Mouse (Mus musculus): ENCODE measurements around the gene Phospho1. TPM values are rescaled to one million over a fixed set of nuclear protein-coding genes. Genes with fewer than 3 reads are reported as not detected.

The Phospho1 gene
- polyA plus RNA-seq, 1 experiment from 2014 or later, result not detected

- Histone ChIP-seq H3K4me3 (ENCODE audit: low read length) (peak overlapping the region; percentile 14), H3K27ac (ENCODE audit: low read depth, low read length) (no peak overlapping the region), H3K4me2 (replicated peaks; ENCODE audit: low read depth, low read length) (no peak overlapping the region; the same call in 1 of the 2 replicates), H3K36me3 (ENCODE audit: control insufficient read depth, insufficient read depth, low read length) (no peaks in the 10 kb centered on the region), H3K27me3 (ENCODE audit: control insufficient read depth, insufficient read depth, low read length) (peaks cover 65% of the 10 kb centered on the region), H3K9me3 (ENCODE audit: control insufficient read depth, low read length) (no peaks in the 10 kb centered on the region), H3K4me1 (ENCODE audit: control insufficient read depth, insufficient read depth, low read length) (peaks cover 32% of the 10 kb centered on the region), H3K9ac (ENCODE audit: low read depth, low read length) (no peak overlapping the region)
- no peak for ATAC-seq (ENCODE audit: low FRiP score, low TSS enrichment)
- 4% methylated on average over 21 of the region's 22 CpGs for WGBS
Measured at GRCm38 (mm10) chr11:95834143-95834667, 9.9 kb downstream of the Phospho1 start.

GRCm38 (mm10) chr11:95834742-95835710, 10.7 kb downstream of the Phospho1 start:
- Histone ChIP-seq H3K4me2 (replicated peaks; ENCODE audit: low read depth, low read length) (no peak overlapping the region), H3K9me3 (ENCODE audit: control insufficient read depth, low read length) (no peaks in the 10 kb centered on the region), H3K27ac (ENCODE audit: low read depth, low read length) (no peak overlapping the region), H3K4me3 (ENCODE audit: low read length) (0 out of 2 replicates have a peak overlapping the region, but pooled peaks have one; percentile 14), H3K9ac (ENCODE audit: low read depth, low read length) (no peak overlapping the region), H3K27me3 (ENCODE audit: control insufficient read depth, insufficient read depth, low read length) (peaks cover 57% of the 10 kb centered on the region), H3K36me3 (ENCODE audit: control insufficient read depth, insufficient read depth, low read length) (no peaks in the 10 kb centered on the region), H3K4me1 (ENCODE audit: control insufficient read depth, insufficient read depth, low read length) (peaks cover 32% of the 10 kb centered on the region)
- no peak for ATAC-seq (ENCODE audit: low FRiP score, low TSS enrichment)
- WGBS, result 16% methylated on average over 15 of the region's 15 CpGs

GRCm38 (mm10) chr11:95835832-95836231, 11.5 kb downstream of the Phospho1 start:
- H3K4me1 ChIP-seq (ENCODE audit: control insufficient read depth, insufficient read depth, low read length), result peaks cover 32% of the 10 kb centered on the region
- H3K27ac ChIP-seq (ENCODE audit: low read depth, low read length), result no peak overlapping the region

GRCm38 (mm10) chr11:95836433-95836832, 12.1 kb downstream of the Phospho1 start:
- no peak overlapping the region; the same call in 1 of the 2 replicates for H3K27ac ChIP-seq (ENCODE audit: low read depth, low read length)
- peaks cover 46% of the 10 kb centered on the region for H3K27me3 ChIP-seq (ENCODE audit: control insufficient read depth, insufficient read depth, low read length)
- no peak for ATAC-seq (ENCODE audit: low FRiP score, low TSS enrichment)
- no peaks in the 10 kb centered on the region for H3K36me3 ChIP-seq (ENCODE audit: control insufficient read depth, insufficient read depth, low read length)
- H3K9me3 ChIP-seq (ENCODE audit: control insufficient read depth, low read length), result no peaks in the 10 kb centered on the region
- H3K9ac ChIP-seq (ENCODE audit: low read depth, low read length), result no peak overlapping the region
- 37% methylated on average over 6 of the region's 6 CpGs for WGBS
- no peak overlapping the region for H3K4me3 ChIP-seq (ENCODE audit: low read length)
- H3K4me2 ChIP-seq (replicated peaks; ENCODE audit: low read depth, low read length), result no peak overlapping the region
- H3K4me1 ChIP-seq (ENCODE audit: control insufficient read depth, insufficient read depth, low read length), result peaks cover 29% of the 10 kb centered on the region

More at GRCm38 (mm10) chr11:95835832-95836231, 11.5 kb downstream of the Phospho1 start:
- WGBS, result 35% methylated on average over 6 of the region's 6 CpGs
- no peaks in the 10 kb centered on the region for H3K9me3 ChIP-seq (ENCODE audit: control insufficient read depth, low read length)
- H3K27me3 ChIP-seq (ENCODE audit: control insufficient read depth, insufficient read depth, low read length), result peaks cover 49% of the 10 kb centered on the region
- no peaks in the 10 kb centered on the region for H3K36me3 ChIP-seq (ENCODE audit: control insufficient read depth, insufficient read depth, low read length)
- no peak for ATAC-seq (ENCODE audit: low FRiP score, low TSS enrichment)
- H3K4me3 ChIP-seq (ENCODE audit: low read length), result no peak overlapping the region
- no peak overlapping the region for H3K4me2 ChIP-seq (replicated peaks; ENCODE audit: low read depth, low read length)
- H3K9ac ChIP-seq (ENCODE audit: low read depth, low read length), result no peak overlapping the region

GRCm38 (mm10) chr11:95837059-95837458, 12.8 kb downstream of the Phospho1 start, which contains the start of gene Gngt2:
Gngt2 (plus strand) TSS chr11:95837216.
- peaks cover 39% of the 10 kb centered on the region for H3K27me3 ChIP-seq (ENCODE audit: control insufficient read depth, insufficient read depth, low read length)
- H3K36me3 ChIP-seq (ENCODE audit: control insufficient read depth, insufficient read depth, low read length), result no peaks in the 10 kb centered on the region
- no peaks in the 10 kb centered on the region for H3K9me3 ChIP-seq (ENCODE audit: control insufficient read depth, low read length)
- no peak within 1 kb of the TSS for H3K4me2 ChIP-seq (replicated peaks; ENCODE audit: low read depth, low read length)
- no peak within 1 kb of the TSS for H3K9ac ChIP-seq (ENCODE audit: low read depth, low read length)
- peaks cover 29% of the 10 kb centered on the region for H3K4me1 ChIP-seq (ENCODE audit: control insufficient read depth, insufficient read depth, low read length)
- WGBS, result 58% methylated on average over 10 of the region's 10 CpGs
- peak; percentile 30; the same call in 1 of the 2 replicates for ATAC-seq (ENCODE audit: low FRiP score, low TSS enrichment)
- H3K27ac ChIP-seq (ENCODE audit: low read depth, low read length), result peak within 1 kb of the TSS; percentile 37; the same call in 1 of the 2 replicates
- no peak within 1 kb of the TSS for H3K4me3 ChIP-seq (ENCODE audit: low read length)

- Histone ChIP-seq H3K27me3 (ENCODE audit: control insufficient read depth, insufficient read depth, low read length) (peaks cover 24% of the 10 kb centered on the region), H3K36me3 (ENCODE audit: control insufficient read depth, insufficient read depth, low read length) (no peaks in the 10 kb centered on the region), H3K9ac (ENCODE audit: low read depth, low read length) (no peak overlapping the region), H3K27ac (ENCODE audit: low read depth, low read length) (no peak overlapping the region), H3K4me2 (replicated peaks; ENCODE audit: low read depth, low read length) (no peak overlapping the region), H3K9me3 (ENCODE audit: control insufficient read depth, low read length) (no peaks in the 10 kb centered on the region), H3K4me3 (ENCODE audit: low read length) (no peak overlapping the region), H3K4me1 (ENCODE audit: control insufficient read depth, insufficient read depth, low read length) (peaks cover 28% of the 10 kb centered on the region)
- no peak for ATAC-seq (ENCODE audit: low FRiP score, low TSS enrichment)
- WGBS, result 73% methylated on average over 4 of the region's 4 CpGs
Measured at GRCm38 (mm10) chr11:95838598-95838997, 14.3 kb downstream of the Phospho1 start.

GRCm38 (mm10) chr11:95838999-95839868, 14.9 kb downstream of the Phospho1 start:
- no peak for ATAC-seq (ENCODE audit: low FRiP score, low TSS enrichment)
- no peaks in the 10 kb centered on the region for H3K9me3 ChIP-seq (ENCODE audit: control insufficient read depth, low read length)
- H3K4me2 ChIP-seq (replicated peaks; ENCODE audit: low read depth, low read length), result no peak overlapping the region
- H3K36me3 ChIP-seq (ENCODE audit: control insufficient read depth, insufficient read depth, low read length), result no peaks in the 10 kb centered on the region
- no peak overlapping the region for H3K4me3 ChIP-seq (ENCODE audit: low read length)
- no peak overlapping the region for H3K9ac ChIP-seq (ENCODE audit: low read depth, low read length)
- no peak overlapping the region for H3K27ac ChIP-seq (ENCODE audit: low read depth, low read length)
- WGBS, result 70% methylated on average over 8 of the region's 8 CpGs
- H3K4me1 ChIP-seq (ENCODE audit: control insufficient read depth, insufficient read depth, low read length), result peaks cover 23% of the 10 kb centered on the region
- peaks cover 18% of the 10 kb centered on the region for H3K27me3 ChIP-seq (ENCODE audit: control insufficient read depth, insufficient read depth, low read length)

GRCm38 (mm10) chr11:95840694-95841497, 16.6 kb downstream of the Phospho1 start:
- Histone ChIP-seq H3K4me2 (replicated peaks; ENCODE audit: low read depth, low read length) (peak overlapping the region; percentile 19), H3K4me1 (ENCODE audit: control insufficient read depth, insufficient read depth, low read length) (peaks cover 6% of the 10 kb centered on the region; the same call in 1 of the 2 replicates), H3K9me3 (ENCODE audit: control insufficient read depth, low read length) (no peaks in the 10 kb centered on the region), H3K27me3 (ENCODE audit: control insufficient read depth, insufficient read depth, low read length) (0 out of 2 replicates have a peak, but pooled peaks cover 6% of the 10 kb centered on the region), H3K27ac (ENCODE audit: low read depth, low read length) (no peak overlapping the region), H3K36me3 (ENCODE audit: control insufficient read depth, insufficient read depth, low read length) (no peaks in the 10 kb centered on the region), H3K9ac (ENCODE audit: low read depth, low read length) (no peak overlapping the region), H3K4me3 (ENCODE audit: low read length) (peak overlapping the region; percentile 28; the same call in 1 of the 2 replicates)
- ATAC-seq (ENCODE audit: low FRiP score, low TSS enrichment), result no peak
- WGBS, result 69% methylated on average over 5 of the region's 5 CpGs

All from kidney, embryonic 14.5 days (tissue).